ENCODE assay signal across 17 mouse cellular contexts in genomic region chr7:129966771-129967170, GRCm38 (mm10).
DNase-seq lines count a peak whose midpoint lies in the region.
"Had no signal": no experiment of that assay in that cellular context is flagged by ENCODE, and none has a peak within 500 bp of the region (broad histone marks: within the 10 kb centered on the region; RNA-seq: fewer than 3 reads in every experiment).

No protein-coding gene starts in this region.

- peak; percentile 32 to 42 for DNase-seq in cerebellum, postnatal 14 days
- no peak for DNase-seq in cerebellum, adult 11-12 months
- DNase-seq in right cerebral cortex, adult 18-20 months: peak; percentile 30
- DNase-seq in right cerebral cortex, postnatal 4 days: no peak
- peak; percentile 89 for DNase-seq in layer of hippocampus, adult 9-11 months
- no peak for DNase-seq in urinary bladder, postnatal 10 days (ENCODE audit: low spot score)
- no peak for DNase-seq in Muller cell, postnatal 12 days (ENCODE audit: inconsistent ontology term)
- no peak for DNase-seq in thymus, postnatal 4 days
- DNase-seq: adrenal gland, postnatal 36 days; cerebellum, adult 9-10 months; gastrocnemius, postnatal 10 days; heart, postnatal 4 days; kidney, postnatal 4 days; liver, postnatal 0 days; lung, postnatal 14 days; midbrain, embryonic 14.5 days; thymus, postnatal 14 days had no signal

Comparison
In these comparisons a context has a peak if more than half of its experiments do, and no peak if none do; other contexts are left out.
1. DNase-seq: peak in cerebellum, postnatal 14 days (2 of 2), right cerebral cortex, adult 18-20 months (single experiment) and layer of hippocampus, adult 9-11 months (single experiment); none in cerebellum, adult 11-12 months (single experiment), right cerebral cortex, postnatal 4 days (single experiment), urinary bladder, postnatal 10 days (single experiment), Muller cell, postnatal 12 days (single experiment) and thymus, postnatal 4 days (single experiment).